Mouse (Mus musculus) heart, postnatal 14 days (tissue): ENCODE results near the gene Gpr108. TPM values are rescaled to one million over a fixed set of nuclear protein-coding genes. Genes with fewer than 3 reads are reported as not detected.

ENCODE experiments used
- DNase-seq, 2 experiments: peaks; one replicate each; pipeline ENCODE4 v3.0.0; 2021 to 2022
- intact Hi-C: fragments of 180-260 bp; cut with DNase I; formaldehyde crosslinking; loops from one replicate; pipeline ENCODE4 v1.15.1; 2025
- total RNA-seq, 2 experiments: library from RNA; stranded (reverse); gene quantifications; 2 replicates each; pipeline ENCODE4 v1.2.3; 2021

Gpr108 gene
- total RNA-seq, 2 experiments from 2014 or later: 25.9 to 26.8 TPM

DNA sequence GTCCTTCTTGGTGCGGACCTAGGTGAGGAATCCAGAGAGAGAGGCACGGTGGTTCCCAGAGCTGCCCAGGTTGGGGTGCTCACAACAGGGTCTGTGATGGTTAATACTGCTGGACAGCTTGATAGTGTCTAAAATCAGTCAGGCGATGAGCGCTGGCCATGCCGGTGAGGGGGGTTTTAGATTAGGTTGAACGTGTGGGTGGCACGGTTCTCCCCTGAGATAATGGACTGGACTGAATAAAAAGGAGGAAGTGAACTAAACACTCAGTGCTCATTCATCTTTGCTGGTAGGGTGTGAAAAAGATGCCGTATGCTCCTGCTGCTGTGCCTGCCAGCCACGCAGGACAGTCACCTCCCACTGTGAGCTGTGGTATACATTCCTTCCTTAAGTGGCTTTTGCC, 24.9 kb downstream of the Gpr108 start:
- intact Hi-C loops: no loop called here

DNA sequence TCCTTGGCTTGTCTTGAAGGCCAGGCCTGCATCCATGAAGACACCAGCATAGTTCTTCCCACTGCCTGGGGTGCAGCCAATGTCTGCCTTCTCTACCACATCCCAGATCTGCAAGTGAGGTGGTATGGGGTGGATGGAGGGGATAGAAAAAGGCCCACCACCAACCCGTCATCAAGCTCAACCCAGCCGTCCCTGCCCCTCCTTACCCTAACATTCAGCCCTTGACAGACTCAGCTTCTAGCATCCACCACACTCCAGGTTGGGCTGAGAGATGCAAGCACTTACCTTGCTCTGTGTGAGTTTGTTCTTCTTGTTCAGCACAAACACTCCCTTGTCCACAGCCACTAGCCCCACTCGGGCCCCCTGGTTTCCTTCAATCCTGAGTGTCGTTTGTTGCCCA, 26.3 kb downstream of the Gpr108 start:
- DNase-seq: no peak
- intact Hi-C loops: loop anchor here (2.0 kb wide), 1 partner anchor 23 kb away; no protein-coding TSS in a partner anchor

More for the DNA sequence above, 24.9 kb downstream of the Gpr108 start:
- DNase-seq: no peak

DNA sequence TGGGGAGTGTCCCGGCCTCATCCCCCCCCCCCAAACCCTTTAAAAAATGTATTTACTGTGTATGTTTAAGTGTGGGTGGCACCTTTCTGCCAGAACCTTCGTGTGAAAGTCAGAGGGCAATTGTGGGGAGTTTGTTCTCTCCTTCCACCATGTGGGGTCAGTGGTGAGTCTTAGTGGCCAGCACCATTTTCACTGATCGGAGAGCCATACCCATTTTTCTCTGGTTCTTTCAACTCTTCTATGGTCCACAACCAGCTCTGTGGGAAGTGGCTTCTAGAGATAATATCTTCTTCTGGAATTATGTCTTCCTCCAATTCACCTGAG, 28.4 kb downstream of the Gpr108 start:
- peak; percentile 36 to 58 for DNase-seq

DNA sequence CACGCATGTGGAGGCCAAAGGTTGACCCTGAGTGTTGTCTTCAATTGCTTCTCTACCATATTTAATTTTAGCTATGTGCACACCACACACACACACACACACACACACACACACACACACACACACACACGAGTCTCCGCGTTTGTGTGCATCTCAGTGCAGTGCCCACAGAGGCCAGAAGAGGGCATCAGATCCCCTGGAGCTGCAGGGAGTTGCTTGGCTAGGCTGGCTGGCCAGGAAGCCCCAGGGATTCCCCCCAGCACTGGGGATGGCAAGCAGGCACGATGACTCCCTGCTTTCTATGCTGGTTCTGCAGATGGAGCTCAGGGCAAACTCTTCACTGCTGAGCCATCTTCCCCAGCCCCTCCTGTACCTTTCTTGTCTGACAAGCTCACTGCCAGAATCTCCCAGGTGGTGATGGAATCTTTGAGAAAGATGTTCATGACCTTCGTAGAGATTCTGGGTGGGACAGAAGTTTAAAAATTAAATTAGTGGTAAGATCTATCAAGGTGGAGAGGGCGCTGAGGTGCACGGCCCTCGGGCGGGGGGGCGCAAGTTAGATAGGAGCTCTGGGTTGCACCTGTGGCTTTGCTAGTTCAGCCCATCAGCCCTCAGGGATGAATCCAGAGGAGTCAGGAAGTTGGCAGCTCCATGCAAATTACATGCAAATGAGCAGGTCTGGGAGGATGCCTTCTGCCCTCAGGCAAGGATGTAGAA, 28.9 kb downstream of the Gpr108 start:
- intact Hi-C loops: loop anchor here (1.0 kb wide), 2 partner anchors 58 to 115 kb away; no protein-coding TSS in a partner anchor

More for the DNA sequence above, 28.4 kb downstream of the Gpr108 start:
- intact Hi-C loops: loop anchor here (1.0 to 2.0 kb wide), 3 partner anchors 25 to 114 kb away; no protein-coding TSS in a partner anchor

DNA sequence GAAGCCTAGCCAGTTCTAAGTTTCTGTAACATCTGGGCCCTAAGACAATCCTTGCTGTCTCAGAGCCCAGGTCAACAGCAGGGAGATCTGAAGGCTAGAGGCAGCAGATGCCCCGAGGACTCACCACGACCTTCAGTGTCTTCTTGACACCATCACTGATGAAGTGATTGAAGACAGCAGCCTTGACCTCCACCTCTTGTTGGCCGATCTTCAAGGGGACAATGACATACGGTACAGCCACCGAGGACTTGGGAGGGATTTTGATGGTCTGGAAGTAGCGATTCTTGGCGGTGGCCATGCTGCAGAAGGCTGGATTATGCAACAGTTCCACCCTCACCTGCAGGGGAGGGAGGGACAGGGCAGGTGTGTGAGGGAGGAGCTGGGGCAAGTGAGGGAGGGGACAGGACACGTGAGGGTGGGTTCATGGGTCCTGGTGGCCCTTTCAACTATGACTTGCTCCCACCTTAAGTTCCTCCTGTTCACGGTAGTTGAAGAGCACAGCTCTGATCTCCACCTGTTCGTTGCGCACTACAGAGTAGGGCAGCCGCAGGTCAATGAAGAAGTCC, 29.8 kb downstream of the Gpr108 start:
- intact Hi-C loops: no loop called here
- no peak for DNase-seq

More for the DNA sequence above, 28.9 kb downstream of the Gpr108 start:
- peak; percentile 79 to 88 for DNase-seq

DNA sequence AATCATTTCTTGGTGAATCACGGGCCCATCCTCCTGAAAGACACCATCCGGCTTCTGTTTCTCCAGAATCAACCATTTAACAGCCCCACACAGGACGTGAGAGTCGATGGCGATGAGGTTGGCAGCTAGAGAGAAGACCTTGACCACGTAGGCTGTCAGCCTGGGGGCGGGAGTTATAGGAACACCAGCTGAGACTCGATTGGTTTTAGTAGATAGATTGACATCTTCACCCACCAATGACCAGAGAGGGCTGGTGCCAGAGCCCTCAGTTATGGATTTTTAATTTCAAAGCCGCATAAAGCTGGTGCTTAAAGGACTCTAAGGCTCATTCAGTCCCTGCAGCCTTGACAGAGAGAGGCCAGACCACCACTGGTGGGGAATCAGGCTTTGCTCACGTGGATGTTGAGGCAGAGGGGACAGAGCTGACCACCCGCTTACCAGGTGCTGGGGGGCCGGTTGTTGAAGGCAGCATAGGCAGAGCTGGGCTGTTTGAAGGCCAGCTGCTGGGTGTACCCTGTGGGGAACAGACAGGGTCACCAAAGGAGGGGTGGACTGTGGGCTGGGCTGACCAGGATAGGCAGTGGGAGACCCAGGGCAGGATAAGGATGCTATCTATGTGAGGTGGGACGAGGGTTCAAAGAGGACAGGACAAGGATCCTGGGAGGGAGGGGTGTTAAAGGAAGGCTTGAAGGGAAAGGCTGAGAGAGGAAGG, 33.4 kb downstream of the Gpr108 start:
- intact Hi-C loops: no loop called here
- DNase-seq: no peak

DNA sequence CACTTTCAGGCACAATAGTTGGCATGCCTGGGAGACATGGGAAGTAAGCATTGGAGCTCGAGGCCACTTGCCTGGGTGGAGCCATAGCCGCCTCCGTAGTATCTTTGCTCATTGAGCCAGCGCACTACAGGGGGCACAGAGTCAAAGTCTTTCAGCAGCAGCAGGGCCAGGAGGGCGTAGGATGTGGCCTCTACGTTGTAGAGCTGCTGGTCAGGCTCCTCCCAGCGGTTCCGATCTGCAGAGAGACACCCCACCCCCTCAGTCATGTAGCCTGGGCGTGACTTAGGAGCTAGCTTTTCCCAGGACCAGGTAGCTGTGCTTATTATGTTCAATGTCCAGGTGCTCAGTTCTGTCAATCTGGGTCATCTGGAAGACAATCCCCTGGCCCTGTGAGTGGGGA, 36.7 kb downstream of the Gpr108 start:
- intact Hi-C loops: no loop called here
- no peak for DNase-seq

DNA sequence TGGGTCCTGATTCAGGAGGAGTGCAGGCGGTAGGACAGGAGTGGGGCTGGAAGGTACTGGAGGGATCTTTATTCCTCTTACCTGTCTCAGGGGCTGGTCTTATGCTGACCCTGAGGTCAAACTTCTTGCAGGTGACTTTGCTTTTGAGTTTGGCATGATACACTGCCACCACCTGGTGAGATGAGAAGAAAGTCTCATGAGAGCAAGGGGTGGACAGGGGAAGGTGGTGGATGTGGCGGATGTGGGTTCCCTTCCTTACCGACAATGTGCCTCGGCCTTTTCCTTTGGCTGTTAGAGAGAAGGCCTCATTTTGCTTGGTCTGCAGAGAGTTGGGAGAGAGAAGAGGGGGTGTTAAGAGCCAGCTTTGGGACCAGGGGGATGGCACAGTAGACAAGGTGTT, 38.9 kb downstream of the Gpr108 start:
- DNase-seq: no peak
- intact Hi-C loops: no loop called here

DNA sequence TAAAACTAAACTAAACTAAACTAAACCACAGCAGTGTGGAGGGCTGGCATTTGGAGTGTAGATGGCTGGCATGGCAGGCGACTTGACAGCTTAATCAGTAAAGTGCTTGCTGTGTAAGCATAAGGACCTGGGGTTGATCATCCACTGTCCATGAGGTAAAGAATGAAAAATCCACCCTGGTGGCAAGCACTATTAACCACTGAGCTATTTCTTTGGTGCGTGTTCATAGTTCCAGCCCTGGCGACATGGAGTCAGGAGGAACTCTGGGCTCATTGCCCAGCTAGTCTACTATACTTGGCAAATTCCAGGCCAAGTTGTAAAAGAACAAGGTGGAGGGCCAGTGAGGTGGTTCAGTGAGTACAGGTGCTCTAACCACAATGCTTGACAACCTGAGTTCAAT, 40.3 kb downstream of the Gpr108 start:
- DNase-seq: peak in 1 of 2 experiments; percentile 8
- intact Hi-C loops: no loop called here

DNA sequence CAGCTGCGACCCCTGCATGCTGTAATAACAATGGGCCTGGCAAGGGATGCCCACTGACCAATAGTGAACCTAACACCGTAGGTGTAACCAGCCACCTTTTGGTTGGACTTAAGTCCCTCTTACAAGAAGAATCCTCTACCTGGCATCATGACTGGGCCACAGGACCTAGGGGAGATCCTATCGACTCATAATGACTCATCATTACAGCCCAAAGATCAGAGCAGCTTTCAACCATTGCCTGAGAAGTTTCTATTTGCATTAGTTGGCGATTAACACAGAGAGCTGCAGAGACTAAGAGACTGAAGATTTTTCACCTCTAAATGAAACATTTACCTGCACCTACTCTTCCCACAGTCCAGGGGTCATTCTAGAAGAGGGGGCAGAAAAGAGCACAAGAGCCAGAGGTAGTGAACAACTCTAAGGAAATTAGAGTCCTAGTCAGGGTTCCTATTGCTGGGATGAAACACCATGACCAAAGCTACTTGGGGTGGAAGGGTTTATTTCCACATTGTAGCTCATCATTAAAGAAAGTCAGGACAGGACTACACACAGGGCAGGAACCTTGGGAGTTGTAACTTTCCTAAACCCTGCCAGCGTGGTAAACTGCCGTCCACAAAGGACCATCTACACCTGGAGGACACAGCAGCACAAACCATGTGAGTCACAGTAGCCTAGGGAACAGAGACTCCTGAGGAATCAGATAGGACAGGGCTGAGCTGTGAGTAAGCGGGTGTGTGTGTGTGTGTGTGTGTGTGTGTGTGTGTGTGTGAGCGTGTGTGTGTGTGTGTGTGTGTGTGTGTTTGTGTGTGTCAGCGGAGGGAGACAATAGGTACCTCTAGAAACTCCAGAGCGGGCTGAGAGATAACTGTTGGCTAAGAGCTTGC, 46.2 kb downstream of the Gpr108 start:
- DNase-seq: no peak
- intact Hi-C loops: no loop called here

DNA sequence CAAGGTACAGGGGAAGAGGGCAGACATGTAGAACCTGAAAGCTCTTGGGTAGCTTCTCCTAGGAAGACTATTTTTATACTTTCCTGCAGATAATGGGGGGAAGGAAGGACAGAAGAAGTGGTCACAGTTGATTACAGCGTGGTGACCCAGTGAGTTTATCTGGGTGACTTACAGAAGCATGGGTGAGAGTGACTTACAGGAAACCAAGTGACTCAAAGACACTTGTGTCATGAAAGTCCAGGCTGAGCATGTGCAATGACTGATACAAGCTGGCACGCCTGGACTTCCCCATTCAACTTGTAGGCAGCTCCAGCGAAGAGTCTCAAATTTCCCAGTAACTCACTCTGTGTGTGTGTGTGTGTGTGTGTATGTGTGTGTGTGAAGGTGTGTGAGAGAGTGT, 50.0 kb downstream of the Gpr108 start:
- DNase-seq: no peak
- intact Hi-C loops: no loop called here

DNA sequence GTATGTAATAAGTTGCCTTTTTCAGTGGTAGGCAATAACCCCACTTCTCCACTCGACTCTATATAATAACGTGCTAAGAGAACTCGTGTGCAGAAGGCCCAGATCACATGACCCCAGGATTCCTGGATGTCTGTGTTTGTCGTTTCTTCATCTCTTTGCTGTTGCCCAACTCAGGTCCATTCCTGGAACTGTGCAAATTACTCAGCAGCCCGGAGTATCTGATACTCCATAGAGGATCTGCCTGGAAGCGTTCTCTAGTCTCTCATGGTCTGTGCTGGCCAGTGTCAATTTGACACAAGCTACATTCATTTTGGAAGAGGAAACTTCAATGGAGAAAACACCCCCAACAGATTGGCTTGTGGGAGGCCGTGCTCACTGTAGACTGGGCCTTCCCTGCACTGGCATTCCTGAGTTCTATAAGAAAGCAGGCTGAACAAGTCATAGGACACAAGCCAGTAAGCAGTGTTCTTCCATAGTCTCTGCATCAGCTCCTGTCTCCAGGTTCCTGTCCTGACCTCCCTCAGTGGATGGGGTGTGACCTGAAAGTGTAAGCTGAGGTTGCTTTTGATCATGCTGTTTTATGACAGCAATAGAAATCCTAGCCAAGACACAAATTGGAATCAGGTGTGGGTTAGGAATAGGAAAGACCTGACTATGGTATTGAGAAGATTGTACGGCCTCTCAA, 52.8 kb downstream of the Gpr108 start:
- no peak for DNase-seq
- intact Hi-C loops: no loop called here

DNA sequence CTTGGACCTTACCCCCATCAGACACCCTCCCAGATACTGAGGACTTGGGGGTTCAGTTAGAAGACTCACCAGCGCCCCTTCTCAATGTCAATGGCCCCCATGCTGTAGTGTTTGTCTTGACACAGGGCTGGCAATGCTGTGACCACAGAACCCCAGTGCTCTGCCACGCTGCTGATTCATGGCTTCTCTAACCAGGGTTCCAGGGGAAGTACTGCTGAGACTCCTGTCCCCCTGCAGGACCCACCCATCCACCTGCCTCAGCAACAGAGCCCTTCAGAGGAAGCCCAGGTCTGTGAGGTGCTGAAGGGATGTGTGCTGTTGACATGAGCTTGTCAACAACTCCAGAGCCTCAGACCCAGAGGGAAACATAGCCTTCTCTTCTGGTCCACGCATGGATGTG, 53.5 kb downstream of the Gpr108 start:
- no peak for DNase-seq
- intact Hi-C loops: no loop called here

DNA sequence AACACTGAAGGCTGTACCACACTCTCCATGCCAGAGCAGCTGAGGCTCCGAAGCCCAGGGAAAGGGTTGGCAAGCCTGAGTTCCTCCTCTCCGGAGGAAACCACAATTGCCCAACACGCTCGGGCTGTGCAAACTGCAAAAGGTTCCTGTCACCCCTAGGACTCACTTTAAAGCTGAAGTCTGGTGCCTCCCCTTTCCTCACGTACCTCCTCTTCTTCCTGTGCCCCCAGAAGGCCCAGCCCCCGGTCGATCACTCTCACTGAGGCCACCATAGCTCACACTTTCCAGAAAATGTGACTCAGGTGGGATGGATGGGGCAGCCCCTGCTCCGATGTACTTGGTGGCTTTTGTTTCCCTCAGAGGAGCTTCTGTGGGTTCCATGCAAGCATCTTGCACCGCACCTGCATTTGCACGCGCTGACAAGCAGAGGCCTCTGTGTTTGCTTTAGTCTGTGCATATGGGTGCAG, 54.2 kb downstream of the Gpr108 start, which contains the start of gene Tnfsf14:
Gene Tnfsf14, minus strand, starts transcription at position 137 of the 467 bp plus-strand sequence.
- peak in 1 of 2 experiments; percentile 12 for DNase-seq
- intact Hi-C loops: no loop called here

DNA sequence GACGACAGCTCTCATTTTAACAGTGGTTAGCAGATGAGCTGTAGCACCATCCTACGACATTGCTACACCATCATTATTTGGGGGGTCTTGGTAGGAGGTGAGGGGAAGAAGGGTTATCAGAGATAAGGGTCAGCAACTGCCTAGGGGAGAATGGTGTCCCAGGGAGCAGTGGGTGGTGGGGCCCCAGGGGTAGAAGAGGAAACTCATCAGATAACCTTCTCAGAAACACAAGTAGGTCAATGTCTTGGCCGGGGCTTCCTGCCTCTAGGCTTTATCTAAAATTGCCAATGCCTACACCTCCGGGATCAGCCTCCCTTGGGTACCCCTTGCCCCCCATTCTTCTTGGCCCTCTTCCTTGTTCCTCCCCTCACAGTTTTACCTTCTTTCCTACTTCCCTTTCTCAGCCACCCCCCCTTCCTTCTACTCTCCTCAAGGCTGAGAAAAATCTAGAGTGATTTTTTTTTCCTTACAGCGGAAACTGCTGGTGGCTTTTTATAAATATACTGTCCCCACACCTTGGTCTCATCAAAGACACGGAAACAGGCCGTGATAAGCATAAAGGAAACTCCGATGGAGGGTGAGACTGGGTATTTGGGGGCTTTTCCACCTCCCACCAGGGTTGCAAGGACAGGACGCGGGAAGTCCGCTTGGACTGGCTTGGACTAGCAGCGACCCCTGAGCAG, 59.6 kb downstream of the Gpr108 start:
- DNase-seq: no peak
- intact Hi-C loops: no loop called here

DNA sequence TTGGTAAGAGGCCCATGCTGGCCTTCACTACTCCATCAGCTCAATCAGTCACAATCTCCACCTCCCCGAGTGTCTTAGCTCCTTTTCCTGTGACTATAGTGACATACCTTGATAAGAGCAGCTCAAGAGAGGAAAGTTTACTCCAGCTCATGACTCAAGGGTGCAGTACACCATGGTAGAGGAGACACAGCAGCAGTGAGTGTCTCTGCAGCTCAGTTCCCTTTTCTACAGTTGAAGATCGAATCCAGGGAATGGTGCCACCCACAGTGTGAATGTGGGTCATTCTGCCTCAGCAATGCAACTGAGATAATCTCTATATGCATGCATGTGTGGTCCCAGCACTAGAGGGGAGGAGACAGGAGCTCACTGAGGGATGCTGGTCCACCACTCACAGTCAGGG, 62.6 kb downstream of the Gpr108 start:
- intact Hi-C loops: no loop called here
- no peak for DNase-seq
